Mouse (Mus musculus): ENCODE measurements around the gene Phf21a. TPM values are rescaled to one million over a fixed set of nuclear protein-coding genes. Genes with fewer than 3 reads are reported as not detected.

Phf21a gene
- polyA plus RNA-seq, 2 experiments: 1.8 to 4.7 TPM

GRCm38 (mm10) chr2:92362571-92363228 is 269.8 kb downstream of the Phf21a start:
- Histone ChIP-seq H3K4me2 (ENCODE audit: low read depth) (no peak overlapping the region), H3K27ac (no peak overlapping the region), H3K9ac (replicated peaks) (no peak overlapping the region), H3K36me3 (replicated peaks; ENCODE audit: control insufficient read depth, insufficient read depth, low read depth) (no peaks in the 10 kb centered on the region), H3K9me3 (ENCODE audit: control insufficient read depth, low read length) (no peaks in the 10 kb centered on the region), H3K4me3 (ENCODE audit: insufficient read depth in 1 of 2, low read depth in 2 of 2, low read length in 2 of 2) (no peak overlapping the region), H3K27me3 (ENCODE audit: control insufficient read depth, insufficient read depth, low read length) (no peaks in the 10 kb centered on the region), H3K4me1 (replicated peaks; ENCODE audit: control insufficient read depth in 2 of 2, insufficient read depth in 2 of 2, low read length in 1 of 2) (0 out of 4 replicates have a peak, but pooled peaks cover 0 to 2% of the 10 kb centered on the region in 2 experiments)
- no peak for ATAC-seq (ENCODE audit: insufficient read depth)
- 76% methylated on average over 6 of the region's 6 CpGs for WGBS (ENCODE audit: insufficient replicate concordance)
- DNase-seq (ENCODE audit: low read depth in 3 of 3, low spot score in 3 of 3): no peak
- TF ChIP-seq EP300 (IDR thresholded peaks at IDR 0.05; ENCODE audit: low read depth): no peak
- no peak for TF ChIP-seq CTCF (IDR thresholded peaks at IDR 0.05; ENCODE audit: low read depth)

- Histone ChIP-seq H3K27me3 (ENCODE audit: control insufficient read depth, insufficient read depth, low read length) (peaks cover under 1% of the 10 kb centered on the region; the same call in 1 of the 2 replicates), H3K4me3 (ENCODE audit: insufficient read depth in 1 of 2, low read depth in 2 of 2, low read length in 2 of 2) (no peak overlapping the region), H3K9me3 (ENCODE audit: control insufficient read depth, low read length) (no peaks in the 10 kb centered on the region), H3K4me1 (replicated peaks; ENCODE audit: control insufficient read depth in 2 of 2, insufficient read depth in 2 of 2, low read length in 1 of 2) (0 out of 4 replicates have a peak, but pooled peaks cover 0 to 2% of the 10 kb centered on the region in 2 experiments), H3K27ac (no peak overlapping the region), H3K9ac (replicated peaks) (no peak overlapping the region), H3K36me3 (replicated peaks; ENCODE audit: control insufficient read depth, insufficient read depth, low read depth) (no peaks in the 10 kb centered on the region), H3K4me2 (ENCODE audit: low read depth) (no peak overlapping the region)
- 75% methylated on average over 4 of the region's 4 CpGs for WGBS (ENCODE audit: insufficient replicate concordance)
- DNase-seq (ENCODE audit: low read depth in 3 of 3, low spot score in 3 of 3): no peak
- no peak for ATAC-seq (ENCODE audit: insufficient read depth)
- no peak for TF ChIP-seq CTCF (IDR thresholded peaks at IDR 0.05; ENCODE audit: low read depth)
- no peak for TF ChIP-seq EP300 (IDR thresholded peaks at IDR 0.05; ENCODE audit: low read depth)
Measured at GRCm38 (mm10) chr2:92364086-92364485, 271.2 kb downstream of the Phf21a start.

- DNase-seq (ENCODE audit: low read depth in 3 of 3, low spot score in 3 of 3): no peak
- Histone ChIP-seq H3K4me3 (ENCODE audit: insufficient read depth in 1 of 2, low read depth in 2 of 2, low read length in 2 of 2) (no peak overlapping the region), H3K9ac (replicated peaks) (no peak overlapping the region), H3K36me3 (replicated peaks; ENCODE audit: control insufficient read depth, insufficient read depth, low read depth) (no peaks in the 10 kb centered on the region), H3K4me1 (replicated peaks; ENCODE audit: control insufficient read depth in 2 of 2, insufficient read depth in 2 of 2, low read length in 1 of 2) (0 out of 4 replicates have a peak, but pooled peaks cover 0 to under 1% of the 10 kb centered on the region in 2 experiments), H3K27me3 (ENCODE audit: control insufficient read depth, insufficient read depth, low read length) (peaks cover 15% of the 10 kb centered on the region), H3K4me2 (ENCODE audit: low read depth) (no peak overlapping the region), H3K9me3 (ENCODE audit: control insufficient read depth, low read length) (no peaks in the 10 kb centered on the region), H3K27ac (no peak overlapping the region)
- ATAC-seq (ENCODE audit: insufficient read depth): no peak
- 77% methylated on average over 10 of the region's 10 CpGs for WGBS (ENCODE audit: insufficient replicate concordance)
- TF ChIP-seq EP300 (IDR thresholded peaks at IDR 0.05; ENCODE audit: low read depth) (no peak), CTCF (IDR thresholded peaks at IDR 0.05; ENCODE audit: low read depth) (no peak)
Measured at GRCm38 (mm10) chr2:92365568-92365967, 272.7 kb downstream of the Phf21a start.

- DNase-seq (ENCODE audit: low read depth in 3 of 3, low spot score in 3 of 3) (no peak), ATAC-seq (ENCODE audit: insufficient read depth) (no peak)
- no peak overlapping the region for H3K9ac ChIP-seq (replicated peaks)
- no peaks in the 10 kb centered on the region for H3K9me3 ChIP-seq (ENCODE audit: control insufficient read depth, low read length)
- no peaks in the 10 kb centered on the region for H3K36me3 ChIP-seq (replicated peaks; ENCODE audit: control insufficient read depth, insufficient read depth, low read depth)
- no peak overlapping the region for H3K4me2 ChIP-seq (ENCODE audit: low read depth)
- TF ChIP-seq CTCF (IDR thresholded peaks at IDR 0.05; ENCODE audit: low read depth) (no peak), EP300 (IDR thresholded peaks at IDR 0.05; ENCODE audit: low read depth) (no peak)
- H3K4me3 ChIP-seq (ENCODE audit: insufficient read depth in 1 of 2, low read depth in 2 of 2, low read length in 2 of 2): no peak overlapping the region
- 32% methylated on average over 20 of the region's 20 CpGs for WGBS (ENCODE audit: insufficient replicate concordance)
- no peaks in the 10 kb centered on the region for H3K4me1 ChIP-seq (replicated peaks; ENCODE audit: control insufficient read depth in 2 of 2, insufficient read depth in 2 of 2, low read length in 1 of 2)
- peaks cover 34% of the 10 kb centered on the region for H3K27me3 ChIP-seq (ENCODE audit: control insufficient read depth, insufficient read depth, low read length)
- H3K27ac ChIP-seq: no peak overlapping the region
Measured at GRCm38 (mm10) chr2:92367383-92368029, 274.6 kb downstream of the Phf21a start.

- no peak for TF ChIP-seq EP300 (IDR thresholded peaks at IDR 0.05; ENCODE audit: low read depth)
- no peak for TF ChIP-seq CTCF (IDR thresholded peaks at IDR 0.05; ENCODE audit: low read depth)
- Histone ChIP-seq H3K27ac (no peak overlapping the region), H3K4me2 (ENCODE audit: low read depth) (peak overlapping the region; percentile 44), H3K4me1 (replicated peaks; ENCODE audit: control insufficient read depth in 2 of 2, insufficient read depth in 2 of 2, low read length in 1 of 2) (peaks cover 4 to 6% of the 10 kb centered on the region in 2 experiments; a peak in 3 of 4 replicates), H3K27me3 (ENCODE audit: control insufficient read depth, insufficient read depth, low read length) (peaks cover 35% of the 10 kb centered on the region), H3K4me3 (ENCODE audit: insufficient read depth in 1 of 2, low read depth in 2 of 2, low read length in 2 of 2) (peak overlapping the region; percentile 30 to 42; a peak in 3 of 4 replicates), H3K9me3 (ENCODE audit: control insufficient read depth, low read length) (no peaks in the 10 kb centered on the region), H3K36me3 (replicated peaks; ENCODE audit: control insufficient read depth, insufficient read depth, low read depth) (no peaks in the 10 kb centered on the region), H3K9ac (replicated peaks) (no peak overlapping the region)
- ATAC-seq (ENCODE audit: insufficient read depth) (no peak), DNase-seq (ENCODE audit: low read depth in 3 of 3, low spot score in 3 of 3) (no peak)
- 10% methylated on average over 19 of the region's 19 CpGs for WGBS (ENCODE audit: insufficient replicate concordance)
Measured at GRCm38 (mm10) chr2:92370375-92370774, 277.5 kb downstream of the Phf21a start.
